Mouse (Mus musculus) lung, embryonic 14.5 days (tissue): Measurements from ENCODE around the gene Vsir. TPM values are rescaled to one million over a fixed set of nuclear protein-coding genes. Genes with fewer than 3 reads are reported as not detected.

Source experiments
- ATAC-seq: fragments of 200-750 bp; cut with Nextera tagmentation; 2 replicates; pipeline ENCODE4 v1.8.0; 2017; ENCODE audit warnings: mild to moderate bottlenecking, moderate TSS enrichment, moderate library complexity; ENCODE audit not compliant: insufficient read depth
- DNase-seq: peaks from one replicate; pipeline ENCODE4 v3.0.0-alpha.2; 2015
- H3K27ac ChIP-seq: fragments of 300-500 bp; sonication (generic); 2 replicates; pipeline ENCODE4 v1.5.1; 2014; ENCODE audit warnings: low read depth, mild to moderate bottlenecking, moderate library complexity
- H3K27me3 ChIP-seq: fragments of 300-500 bp; sonication (generic); 2 replicates; pipeline ENCODE4 v1.6.1; 2014; ENCODE audit warnings: low read length, control low read depth; ENCODE audit not compliant: insufficient read depth
- H3K36me3 ChIP-seq: fragments of 300-500 bp; sonication (generic); 2 replicates; pipeline ENCODE4 v1.6.1; 2014; ENCODE audit warnings: control low read depth; ENCODE audit not compliant: insufficient read depth
- H3K4me1 ChIP-seq: fragments of 300-500 bp; sonication (generic); 2 replicates; pipeline ENCODE4 v1.6.1; 2014; ENCODE audit warnings: antibody characterized with exemption, control low read depth; ENCODE audit not compliant: insufficient read depth
- H3K4me2 ChIP-seq: fragments of 300-500 bp; sonication (generic); 2 replicates; pipeline ENCODE4 v1.6.1; 2014; ENCODE audit warnings: mild to moderate bottlenecking
- H3K4me3 ChIP-seq: fragments of 300-500 bp; sonication (generic); 2 replicates; pipeline ENCODE4 v1.5.1; 2014; ENCODE audit warnings: low read depth, low read length
- H3K9ac ChIP-seq: fragments of 300-500 bp; sonication (generic); 2 replicates; pipeline ENCODE4 v1.6.1; 2014
- H3K9me3 ChIP-seq: fragments of 300-500 bp; sonication (generic); 2 replicates; pipeline ENCODE4 v1.6.1; 2016; ENCODE audit warnings: low read depth, low read length, control low read depth
- CTCF ChIP-seq: IDR thresholded peaks from 2 replicates; pipeline ENCODE4 v1.5.1; 2016; ENCODE audit warnings: antibody characterized with exemption, low read depth
- WGBS: fragments of 180-500 bp; shearing (Covaris S2); extraction: QIAGEN DNeasy Blood & Tissue Kit; methylation state at CpG from one replicate; pipeline ENCODE4 v1.1.7; 2014; 5-methylcytosine and 5-hydroxymethylcytosine counted together
- polyA plus RNA-seq: library from polyadenylated mRNA; unstranded; fragments of >200 nt; fragmentation: Nextera tagmentation; extraction: Ambion mirVana; gene quantifications from 2 replicates; pipeline ENCODE4 v1.2.1, GENCODE M21; 2014

The Vsir gene
- polyA plus RNA-seq, 1 experiment from 2014 or later, result 4.3 TPM

GRCm38 (mm10) chr10:60361615-60362309 is 15.1 kb downstream of the Vsir start:
- Histone ChIP-seq H3K27me3 (no peaks in the 10 kb centered on the region), H3K4me3 (no peak overlapping the region), H3K9me3 (no peaks in the 10 kb centered on the region), H3K27ac (no peak overlapping the region), H3K4me2 (no peak overlapping the region), H3K36me3 (0 out of 2 replicates have a peak, but pooled peaks cover 3% of the 10 kb centered on the region), H3K9ac (no peak overlapping the region), H3K4me1 (no peaks in the 10 kb centered on the region)
- DNase-seq (no peak), ATAC-seq (no peak)
- no peak for TF ChIP-seq CTCF
- WGBS, result 56% methylated on average over 12 of the region's 12 CpGs

- H3K4me3 ChIP-seq, result no peak overlapping the region
- no peaks in the 10 kb centered on the region for H3K27me3 ChIP-seq
- H3K9ac ChIP-seq, result no peak overlapping the region
- H3K36me3 ChIP-seq, result 0 out of 2 replicates have a peak, but pooled peaks cover 3% of the 10 kb centered on the region
- no peak for TF ChIP-seq CTCF
- DNase-seq (no peak), ATAC-seq (no peak)
- no peaks in the 10 kb centered on the region for H3K4me1 ChIP-seq
- H3K4me2 ChIP-seq, result no peak overlapping the region
- H3K27ac ChIP-seq, result no peak overlapping the region
- WGBS, result 43% methylated on average over 2 of the region's 2 CpGs
- H3K9me3 ChIP-seq, result no peaks in the 10 kb centered on the region
Observed at GRCm38 (mm10) chr10:60362310-60362628, 15.6 kb downstream of the Vsir start.

- DNase-seq (no peak), ATAC-seq (no peak)
- Histone ChIP-seq H3K27me3 (no peaks in the 10 kb centered on the region), H3K4me3 (no peak overlapping the region), H3K36me3 (0 out of 2 replicates have a peak, but pooled peaks cover 3% of the 10 kb centered on the region), H3K27ac (no peak overlapping the region), H3K9me3 (no peaks in the 10 kb centered on the region), H3K9ac (no peak overlapping the region), H3K4me1 (no peaks in the 10 kb centered on the region), H3K4me2 (no peak overlapping the region)
- no peak for TF ChIP-seq CTCF
- WGBS, result 53% methylated on average over 6 of the region's 6 CpGs
Observed at GRCm38 (mm10) chr10:60363426-60363825, 16.8 kb downstream of the Vsir start.

GRCm38 (mm10) chr10:60367145-60367544 is 20.5 kb downstream of the Vsir start:
- no peaks in the 10 kb centered on the region for H3K4me1 ChIP-seq
- 68% methylated on average over 2 of the region's 2 CpGs for WGBS
- ATAC-seq, result no peak
- H3K4me3 ChIP-seq, result no peak overlapping the region
- no peaks in the 10 kb centered on the region for H3K9me3 ChIP-seq
- no peak overlapping the region for H3K9ac ChIP-seq
- H3K36me3 ChIP-seq, result no peaks in the 10 kb centered on the region
- DNase-seq, result no peak
- no peak overlapping the region for H3K4me2 ChIP-seq
- H3K27ac ChIP-seq, result no peak overlapping the region
- no peak for TF ChIP-seq CTCF
- no peaks in the 10 kb centered on the region for H3K27me3 ChIP-seq

GRCm38 (mm10) chr10:60367904-60368303 is 21.3 kb downstream of the Vsir start:
- DNase-seq (no peak), ATAC-seq (no peak)
- H3K9me3 ChIP-seq, result no peaks in the 10 kb centered on the region
- H3K36me3 ChIP-seq, result no peaks in the 10 kb centered on the region
- H3K4me2 ChIP-seq, result no peak overlapping the region
- 57% methylated on average over 4 of the region's 4 CpGs for WGBS
- H3K27me3 ChIP-seq, result no peaks in the 10 kb centered on the region
- no peak overlapping the region for H3K4me3 ChIP-seq
- H3K27ac ChIP-seq, result no peak overlapping the region
- no peaks in the 10 kb centered on the region for H3K4me1 ChIP-seq
- H3K9ac ChIP-seq, result no peak overlapping the region
- no peak for TF ChIP-seq CTCF

GRCm38 (mm10) chr10:60369405-60369804 is 22.8 kb downstream of the Vsir start:
- H3K27ac ChIP-seq, result no peak overlapping the region
- H3K27me3 ChIP-seq, result no peaks in the 10 kb centered on the region
- H3K4me1 ChIP-seq, result no peaks in the 10 kb centered on the region
- H3K4me3 ChIP-seq, result no peak overlapping the region
- H3K4me2 ChIP-seq, result no peak overlapping the region
- WGBS, result 78% methylated on average over 6 of the region's 6 CpGs
- no peak for ATAC-seq
- H3K9ac ChIP-seq, result no peak overlapping the region
- TF ChIP-seq CTCF, result no peak
- DNase-seq, result no peak
- H3K36me3 ChIP-seq, result no peaks in the 10 kb centered on the region
- H3K9me3 ChIP-seq, result no peaks in the 10 kb centered on the region

GRCm38 (mm10) chr10:60370098-60370497 is 23.4 kb downstream of the Vsir start:
- Histone ChIP-seq H3K27ac (no peak overlapping the region), H3K9ac (no peak overlapping the region), H3K9me3 (no peaks in the 10 kb centered on the region), H3K4me1 (no peaks in the 10 kb centered on the region), H3K27me3 (no peaks in the 10 kb centered on the region), H3K4me3 (no peak overlapping the region), H3K4me2 (no peak overlapping the region), H3K36me3 (no peaks in the 10 kb centered on the region)
- DNase-seq, result no peak
- no peak for TF ChIP-seq CTCF
- no peak for ATAC-seq
- 65% methylated on average over 2 of the region's 2 CpGs for WGBS
